Mouse (Mus musculus): ENCODE measurements around the gene Aebp1. TPM values are rescaled to one million over a fixed set of nuclear protein-coding genes. Genes with fewer than 3 reads are reported as not detected.

The Aebp1 gene
- polyA plus RNA-seq, 1 experiment from 2014 or later = 7.0 TPM

GRCm38 (mm10) chr11:5893807-5894206 lies 32.1 kb downstream of the Aebp1 start:
- Histone ChIP-seq H3K27ac (replicated peaks) (peak overlapping the region; percentile 73), H3K27me3 (peaks cover 38% of the 10 kb centered on the region), H3K9ac (no peak overlapping the region), H3K36me3 (replicated peaks) (no peaks in the 10 kb centered on the region), H3K4me2 (peak overlapping the region; percentile 42; the same call in 1 of the 2 replicates), H3K4me1 (replicated peaks) (peaks cover 56% of the 10 kb centered on the region), H3K9me3 (replicated peaks) (no peaks in the 10 kb centered on the region), H3K4me3 (replicated peaks) (no peak overlapping the region)
- WGBS (ENCODE audit: insufficient replicate concordance) = 70% methylated on average over 6 of the region's 6 CpGs
- ATAC-seq (ENCODE audit: insufficient read depth) = peak; percentile 29; the same call in 1 of the 2 replicates

- Histone ChIP-seq H3K4me2 (peak overlapping the region; percentile 33), H3K4me3 (replicated peaks) (no peak overlapping the region), H3K27me3 (peaks cover 70% of the 10 kb centered on the region), H3K36me3 (replicated peaks) (no peaks in the 10 kb centered on the region), H3K27ac (replicated peaks) (no peak overlapping the region), H3K9me3 (replicated peaks) (no peaks in the 10 kb centered on the region), H3K4me1 (replicated peaks) (peaks cover 63% of the 10 kb centered on the region), H3K9ac (no peak overlapping the region)
- WGBS (ENCODE audit: insufficient replicate concordance) = 14% methylated on average over 16 of the region's 16 CpGs
- no peak for ATAC-seq (ENCODE audit: insufficient read depth)
Measured at GRCm38 (mm10) chr11:5897230-5897629, 35.5 kb downstream of the Aebp1 start.

GRCm38 (mm10) chr11:5897839-5898238 lies 36.1 kb downstream of the Aebp1 start:
- Histone ChIP-seq H3K4me1 (replicated peaks) (peaks cover 58% of the 10 kb centered on the region), H3K27ac (replicated peaks) (no peak overlapping the region), H3K36me3 (replicated peaks) (no peaks in the 10 kb centered on the region), H3K9ac (no peak overlapping the region), H3K27me3 (peaks cover 76% of the 10 kb centered on the region), H3K9me3 (replicated peaks) (no peaks in the 10 kb centered on the region), H3K4me2 (peak overlapping the region; percentile 33; the same call in 1 of the 2 replicates), H3K4me3 (replicated peaks) (no peak overlapping the region)
- ATAC-seq (ENCODE audit: insufficient read depth) = no peak
- WGBS (ENCODE audit: insufficient replicate concordance) = 12% methylated on average over 10 of the region's 10 CpGs

GRCm38 (mm10) chr11:5898531-5898930 lies 36.8 kb downstream of the Aebp1 start, which contains the start of gene Myl7:
Gene Myl7, minus strand, starts transcription at chr11:5898782.
- 23% methylated on average over 5 of the region's 5 CpGs for WGBS (ENCODE audit: insufficient replicate concordance)
- H3K9ac ChIP-seq = no peak within 1 kb of the TSS

GRCm38 (mm10) chr11:5899286-5899685 lies 37.5 kb downstream of the Aebp1 start:
- H3K9ac ChIP-seq = no peak overlapping the region
- H3K9me3 ChIP-seq (replicated peaks) = no peaks in the 10 kb centered on the region
- WGBS (ENCODE audit: insufficient replicate concordance) = 79% methylated on average over 10 of the region's 10 CpGs
- no peaks in the 10 kb centered on the region for H3K36me3 ChIP-seq (replicated peaks)
- peaks cover 90% of the 10 kb centered on the region for H3K27me3 ChIP-seq
- H3K27ac ChIP-seq (replicated peaks) = no peak overlapping the region
- peaks cover 43% of the 10 kb centered on the region for H3K4me1 ChIP-seq (replicated peaks)
- H3K4me3 ChIP-seq (replicated peaks) = no peak overlapping the region
- no peak overlapping the region for H3K4me2 ChIP-seq
- ATAC-seq (ENCODE audit: insufficient read depth) = no peak

More at GRCm38 (mm10) chr11:5898531-5898930, 36.8 kb downstream of the Aebp1 start, which contains the start of gene Myl7:
- Histone ChIP-seq H3K27ac (replicated peaks) (no peak within 1 kb of the TSS), H3K4me1 (replicated peaks) (peaks cover 51% of the 10 kb centered on the region), H3K4me2 (peak within 1 kb of the TSS; percentile 33), H3K9me3 (replicated peaks) (no peaks in the 10 kb centered on the region), H3K27me3 (peaks cover 83% of the 10 kb centered on the region), H3K36me3 (replicated peaks) (no peaks in the 10 kb centered on the region), H3K4me3 (replicated peaks) (no peak within 1 kb of the TSS)
- ATAC-seq (ENCODE audit: insufficient read depth) = peak; percentile 62

- Histone ChIP-seq H3K9me3 (replicated peaks) (no peaks in the 10 kb centered on the region), H3K36me3 (replicated peaks) (no peaks in the 10 kb centered on the region), H3K9ac (no peak overlapping the region), H3K27ac (replicated peaks) (no peak overlapping the region), H3K27me3 (peaks cover 81% of the 10 kb centered on the region), H3K4me2 (peak overlapping the region; percentile 47; the same call in 1 of the 2 replicates), H3K4me1 (replicated peaks) (peaks cover 34% of the 10 kb centered on the region), H3K4me3 (replicated peaks) (no peak overlapping the region)
- WGBS (ENCODE audit: insufficient replicate concordance) = 18% methylated on average over 3 of the region's 3 CpGs
- ATAC-seq (ENCODE audit: insufficient read depth) = no peak
Measured at GRCm38 (mm10) chr11:5901320-5901719, 39.6 kb downstream of the Aebp1 start.

GRCm38 (mm10) chr11:5901950-5902349 lies 40.2 kb downstream of the Aebp1 start:
- Histone ChIP-seq H3K4me2 (peak overlapping the region; percentile 47), H3K4me1 (replicated peaks) (peaks cover 31% of the 10 kb centered on the region), H3K36me3 (replicated peaks) (no peaks in the 10 kb centered on the region), H3K27me3 (peaks cover 75% of the 10 kb centered on the region), H3K4me3 (replicated peaks) (peak overlapping the region; percentile 17; the same call in 1 of the 2 replicates), H3K9me3 (replicated peaks) (no peaks in the 10 kb centered on the region), H3K27ac (replicated peaks) (no peak overlapping the region), H3K9ac (no peak overlapping the region)
- WGBS (ENCODE audit: insufficient replicate concordance) = 4% methylated on average over 32 of the region's 32 CpGs
- ATAC-seq (ENCODE audit: insufficient read depth) = no peak

GRCm38 (mm10) chr11:5902390-5902789 lies 40.6 kb downstream of the Aebp1 start:
- no peaks in the 10 kb centered on the region for H3K9me3 ChIP-seq (replicated peaks)
- 19% methylated on average over 6 of the region's 6 CpGs for WGBS (ENCODE audit: insufficient replicate concordance)
- no peaks in the 10 kb centered on the region for H3K36me3 ChIP-seq (replicated peaks)
- H3K4me3 ChIP-seq (replicated peaks) = no peak overlapping the region
- no peak overlapping the region for H3K27ac ChIP-seq (replicated peaks)
- H3K27me3 ChIP-seq = peaks cover 71% of the 10 kb centered on the region
- H3K4me2 ChIP-seq = peak overlapping the region; percentile 47
- no peak overlapping the region for H3K9ac ChIP-seq
- peaks cover 26% of the 10 kb centered on the region for H3K4me1 ChIP-seq (replicated peaks)
- ATAC-seq (ENCODE audit: insufficient read depth) = no peak

GRCm38 (mm10) chr11:5903844-5904243 lies 42.1 kb downstream of the Aebp1 start:
- Histone ChIP-seq H3K36me3 (replicated peaks) (no peaks in the 10 kb centered on the region), H3K4me1 (replicated peaks) (peaks cover 12% of the 10 kb centered on the region), H3K4me2 (no peak overlapping the region), H3K4me3 (replicated peaks) (no peak overlapping the region), H3K27me3 (peaks cover 56% of the 10 kb centered on the region), H3K27ac (replicated peaks) (no peak overlapping the region), H3K9me3 (replicated peaks) (no peaks in the 10 kb centered on the region), H3K9ac (no peak overlapping the region)
- ATAC-seq (ENCODE audit: insufficient read depth) = no peak
- 54% methylated on average over 2 of the region's 2 CpGs for WGBS (ENCODE audit: insufficient replicate concordance)

GRCm38 (mm10) chr11:5904357-5904756 lies 42.6 kb downstream of the Aebp1 start:
- Histone ChIP-seq H3K4me1 (replicated peaks) (peaks cover 9% of the 10 kb centered on the region; the same call in 1 of the 2 replicates), H3K4me3 (replicated peaks) (no peak overlapping the region), H3K27ac (replicated peaks) (no peak overlapping the region), H3K36me3 (replicated peaks) (no peaks in the 10 kb centered on the region), H3K9me3 (replicated peaks) (no peaks in the 10 kb centered on the region), H3K27me3 (peaks cover 51% of the 10 kb centered on the region), H3K9ac (no peak overlapping the region), H3K4me2 (no peak overlapping the region)
- 83% methylated on average over 19 of the region's 19 CpGs for WGBS (ENCODE audit: insufficient replicate concordance)
- ATAC-seq (ENCODE audit: insufficient read depth) = no peak

- no peak overlapping the region for H3K27ac ChIP-seq (replicated peaks)
- WGBS (ENCODE audit: insufficient replicate concordance) = 73% methylated on average over 6 of the region's 6 CpGs
- ATAC-seq (ENCODE audit: insufficient read depth) = no peak
- no peak overlapping the region for H3K4me2 ChIP-seq
- H3K4me3 ChIP-seq (replicated peaks) = no peak overlapping the region
- H3K27me3 ChIP-seq = peaks cover 46% of the 10 kb centered on the region
- no peak overlapping the region for H3K9ac ChIP-seq
- peaks cover 9% of the 10 kb centered on the region; the same call in 1 of the 2 replicates for H3K4me1 ChIP-seq (replicated peaks)
- no peaks in the 10 kb centered on the region for H3K9me3 ChIP-seq (replicated peaks)
- no peaks in the 10 kb centered on the region for H3K36me3 ChIP-seq (replicated peaks)
Measured at GRCm38 (mm10) chr11:5904871-5905270, 43.1 kb downstream of the Aebp1 start.

All from liver, embryonic 15.5 days (tissue).